Mouse (Mus musculus) spleen, postnatal 4 days (tissue): ENCODE results near the gene Sfi1.
"Not testable (repeated sequence)": the region's sequence is repeated elsewhere in the genome, so short reads cannot be mapped to it uniquely, and the experiment has no call there.

ENCODE experiments used
- DNase-seq, 2 experiments: peaks; one replicate each; pipeline ENCODE4 v3.0.0; 2022; ENCODE audit warnings: low spot score in 2 of 2

The Sfi1 gene

GRCm38 (mm10) chr11:3145359-3146165 lies 47.7 kb downstream of the Sfi1 start:
- DNase-seq, result peak in 1 of 2 experiments; percentile 77

DNA sequence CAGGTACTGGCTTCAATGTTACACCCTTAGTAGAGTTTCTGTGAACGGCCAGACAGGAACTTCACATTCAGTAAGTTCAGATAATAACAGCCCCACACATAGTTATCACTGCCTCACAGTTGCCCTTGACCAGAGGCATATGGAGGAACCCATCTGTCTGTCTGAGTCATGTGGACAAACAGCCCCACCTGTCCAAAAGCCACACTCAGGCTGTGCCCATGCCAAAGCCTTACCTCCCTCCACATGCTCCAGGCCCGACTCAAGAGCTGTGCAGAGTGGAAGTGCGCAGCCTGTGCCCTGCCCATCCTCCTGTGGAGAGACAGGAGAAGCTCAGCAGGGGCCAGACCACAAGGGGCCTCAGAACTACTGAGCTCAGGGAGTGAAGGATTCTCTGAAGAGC lies 49.3 kb downstream of the Sfi1 start:
- not testable (repeated sequence) for DNase-seq

- peak; percentile 86 to 99 for DNase-seq
Measured at GRCm38 (mm10) chr11:3142413-3142812, 50.9 kb downstream of the Sfi1 start.

GRCm38 (mm10) chr11:3140967-3141535 lies 52.2 kb downstream of the Sfi1 start:
- DNase-seq, result not testable (repeated sequence)

DNA sequence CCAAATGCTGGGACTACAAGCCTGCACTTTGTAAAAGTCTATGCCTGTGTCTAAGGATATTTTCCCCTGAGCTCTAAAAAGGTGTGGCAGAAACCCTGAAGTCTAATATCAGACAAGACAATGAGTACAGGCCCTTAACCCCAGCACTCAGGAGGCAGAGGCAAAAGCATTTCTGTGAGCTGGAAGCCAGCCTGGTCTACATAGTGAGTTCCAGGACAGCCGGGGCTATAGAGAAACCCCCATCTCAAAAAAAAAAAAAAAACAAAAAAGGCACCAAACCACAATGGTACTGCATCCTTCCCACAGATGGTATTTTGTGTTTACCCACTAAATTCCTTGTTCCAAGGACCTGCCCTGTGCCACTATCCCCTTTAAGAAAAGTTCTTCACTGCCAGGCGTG lies 54.9 kb downstream of the Sfi1 start:
- DNase-seq, result peak; percentile 72 to 92

DNA sequence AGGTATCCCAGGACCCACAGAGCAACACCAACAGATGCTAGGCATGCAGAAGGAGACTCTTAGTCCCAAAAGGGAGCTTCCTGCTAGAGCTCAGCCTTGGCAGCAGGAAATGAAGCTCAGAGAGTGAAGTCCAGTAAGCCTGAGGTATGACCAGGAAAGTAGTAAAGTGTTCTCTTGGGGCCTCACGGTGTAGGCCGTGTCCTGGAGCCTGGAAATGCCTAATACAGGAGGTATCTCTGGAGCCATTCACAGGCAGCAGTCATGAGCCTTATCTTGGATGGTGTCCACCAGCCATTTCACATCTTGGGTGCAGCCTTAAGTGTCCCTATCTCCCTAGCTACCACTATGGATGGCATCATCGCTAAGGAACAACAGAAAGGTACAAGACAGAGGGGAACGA lies 56.0 kb downstream of the Sfi1 start:
- peak; percentile 68 to 90 for DNase-seq

DNA sequence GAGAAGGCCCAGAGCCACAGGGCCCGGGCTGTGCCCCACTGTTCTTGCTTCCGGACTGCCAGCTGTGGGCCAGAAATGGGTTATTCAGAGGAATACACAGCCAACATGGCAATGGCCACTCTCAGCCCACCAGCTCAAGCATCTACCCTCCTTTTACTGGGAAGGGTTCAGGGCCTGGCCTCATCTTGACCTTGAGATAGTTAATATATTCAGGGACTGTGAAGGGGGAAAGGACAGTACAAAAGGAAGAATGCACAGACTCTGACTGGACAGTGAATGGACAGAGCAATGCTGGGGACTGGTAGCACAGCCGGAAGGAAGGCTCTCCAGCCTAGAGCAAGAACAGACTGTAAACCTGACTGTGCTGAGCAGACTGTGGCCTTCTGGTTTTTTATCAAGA lies 57.3 kb downstream of the Sfi1 start:
- peak; percentile 33 to 77 for DNase-seq

- DNase-seq, result not testable (repeated sequence)
Measured at GRCm38 (mm10) chr11:3135391-3135790, 57.9 kb downstream of the Sfi1 start.

- not testable (repeated sequence) for DNase-seq
Measured at GRCm38 (mm10) chr11:3133360-3133759, 59.9 kb downstream of the Sfi1 start.

DNA sequence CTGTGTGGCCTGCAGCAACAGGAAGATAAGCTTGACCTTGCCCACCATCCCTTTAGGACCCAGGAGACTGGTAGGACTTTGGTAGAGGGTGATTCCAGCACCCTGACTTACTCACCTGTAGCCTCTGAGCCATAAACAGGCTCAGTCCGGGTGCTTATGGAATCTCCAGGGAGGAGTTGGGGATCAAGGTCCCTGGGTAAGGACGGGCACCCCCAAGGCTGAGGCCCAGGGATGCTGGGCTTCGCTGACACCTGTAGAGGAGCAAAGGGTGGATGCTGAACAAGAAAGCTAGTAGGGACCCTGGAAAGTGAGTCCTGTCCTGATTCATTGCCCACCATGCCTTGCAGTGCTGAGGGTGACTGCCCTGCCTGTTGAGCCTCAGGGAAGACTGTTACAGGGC lies 60.3 kb downstream of the Sfi1 start:
- DNase-seq, result peak; percentile 26 to 79

DNA sequence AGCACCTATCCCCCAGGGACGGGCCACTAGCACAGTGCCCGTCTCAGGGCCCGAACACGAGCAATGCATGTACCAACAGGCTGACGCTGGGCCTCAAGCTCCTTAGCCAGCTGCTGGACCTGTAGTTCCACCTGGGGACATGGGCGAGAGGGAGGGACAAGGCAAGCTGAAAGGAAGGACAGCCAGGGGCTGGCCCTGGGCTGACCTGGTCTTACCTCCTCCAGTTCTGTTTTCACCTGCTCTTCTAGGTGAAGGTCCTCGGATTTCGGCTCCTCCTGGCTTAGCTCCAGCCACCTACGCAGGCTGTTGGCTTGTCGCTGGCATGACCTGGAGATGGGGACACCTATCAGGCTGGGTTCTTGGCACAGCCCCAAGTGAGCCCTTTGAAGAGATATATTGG lies 61.3 kb downstream of the Sfi1 start:
- peak; percentile 66 to 94 for DNase-seq

DNA sequence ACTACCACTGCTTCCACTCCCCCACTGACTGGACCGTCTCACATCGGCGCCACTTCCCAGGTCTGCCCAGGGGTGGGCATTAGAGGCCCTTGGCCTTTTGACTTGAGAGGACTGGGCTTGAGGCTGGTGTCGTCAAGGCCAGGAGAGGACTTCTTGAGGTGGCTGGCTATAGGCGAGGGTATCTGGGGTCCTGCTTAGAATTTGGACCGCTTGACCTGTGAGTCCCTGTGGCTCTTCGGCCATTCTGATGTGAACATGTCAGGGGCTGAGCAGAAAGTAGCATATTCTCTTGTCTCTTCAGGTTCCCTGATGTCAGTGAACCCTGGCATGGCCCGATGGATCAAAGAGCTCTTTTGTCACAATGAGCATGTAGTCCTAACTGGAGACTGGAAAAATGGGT lies 63.4 kb downstream of the Sfi1 start:
- DNase-seq, result peak; percentile 82 to 97

GRCm38 (mm10) chr11:3129276-3129675 lies 64.0 kb downstream of the Sfi1 start:
- peak in 1 of 2 experiments; percentile 75 for DNase-seq

GRCm38 (mm10) chr11:3127303-3127795 lies 65.9 kb downstream of the Sfi1 start:
- peak; percentile 65 to 91 for DNase-seq

DNA sequence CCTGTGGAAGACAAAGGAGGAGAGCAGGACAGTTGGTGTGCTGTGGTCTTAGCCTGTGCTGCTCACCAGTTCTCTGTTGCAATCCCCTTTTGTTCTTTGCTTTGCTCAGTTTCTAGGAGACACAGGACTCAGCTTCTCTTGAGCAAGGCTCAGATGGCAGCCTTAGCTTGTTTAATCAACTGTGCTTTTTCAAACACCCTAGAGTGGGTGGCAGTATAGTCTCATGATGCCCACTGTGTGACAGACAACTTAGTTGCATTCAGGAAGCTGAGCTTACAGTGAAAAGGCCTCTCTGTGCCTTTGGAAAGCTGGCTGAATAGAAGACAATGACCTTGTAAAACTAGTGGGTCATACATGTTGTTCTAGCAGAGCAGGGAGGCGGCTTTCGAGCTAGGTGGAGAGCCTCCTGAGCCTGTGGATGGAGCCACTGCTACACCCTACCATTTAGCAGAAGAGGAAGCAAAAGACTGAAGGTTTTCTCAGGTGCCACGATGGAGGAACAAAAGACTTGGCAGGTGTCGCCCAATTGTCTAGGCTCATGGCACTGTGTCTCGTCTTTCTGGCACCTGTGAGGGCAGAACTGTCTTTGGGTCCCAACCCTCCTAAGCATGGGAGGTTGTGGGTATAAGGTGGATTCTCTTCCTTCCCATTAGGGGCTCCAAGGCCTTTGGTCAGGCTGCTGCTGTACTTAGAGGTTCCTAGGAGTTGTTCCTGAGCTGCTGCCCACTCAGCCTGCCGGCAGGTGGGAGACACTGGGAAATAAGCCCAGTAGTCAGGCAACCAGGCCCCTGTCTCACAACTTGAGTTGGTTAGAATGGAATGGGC lies 66.6 kb downstream of the Sfi1 start:
- DNase-seq, result peak; percentile 88 to 99

DNA sequence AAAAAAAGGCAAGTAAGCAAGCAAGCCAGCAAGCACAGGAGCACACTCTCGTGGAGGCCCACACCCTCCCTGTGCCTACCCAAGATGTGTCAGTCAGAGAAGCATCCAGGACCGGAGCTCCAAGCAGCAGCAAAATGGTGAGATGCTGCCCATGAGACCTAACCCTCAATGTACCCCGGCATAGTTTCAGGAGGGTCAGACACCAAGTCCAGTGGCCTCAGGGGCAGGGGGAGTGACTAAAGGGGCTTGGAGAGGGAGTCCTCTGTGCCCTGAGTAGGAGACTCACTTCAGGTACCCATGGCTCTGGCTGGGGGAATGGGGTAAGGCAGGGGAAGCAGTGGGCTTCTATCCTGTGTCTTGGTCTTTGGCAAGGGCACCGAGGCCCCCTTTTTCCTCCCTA lies 67.3 kb downstream of the Sfi1 start:
- DNase-seq, result not testable (repeated sequence)

GRCm38 (mm10) chr11:3124932-3125810 lies 68.1 kb downstream of the Sfi1 start:
- DNase-seq, result not testable (repeated sequence)

GRCm38 (mm10) chr11:3114403-3114802 lies 78.9 kb downstream of the Sfi1 start:
- DNase-seq, result no peak

GRCm38 (mm10) chr11:3106154-3106553 lies 87.1 kb downstream of the Sfi1 start:
- no peak for DNase-seq

DNA sequence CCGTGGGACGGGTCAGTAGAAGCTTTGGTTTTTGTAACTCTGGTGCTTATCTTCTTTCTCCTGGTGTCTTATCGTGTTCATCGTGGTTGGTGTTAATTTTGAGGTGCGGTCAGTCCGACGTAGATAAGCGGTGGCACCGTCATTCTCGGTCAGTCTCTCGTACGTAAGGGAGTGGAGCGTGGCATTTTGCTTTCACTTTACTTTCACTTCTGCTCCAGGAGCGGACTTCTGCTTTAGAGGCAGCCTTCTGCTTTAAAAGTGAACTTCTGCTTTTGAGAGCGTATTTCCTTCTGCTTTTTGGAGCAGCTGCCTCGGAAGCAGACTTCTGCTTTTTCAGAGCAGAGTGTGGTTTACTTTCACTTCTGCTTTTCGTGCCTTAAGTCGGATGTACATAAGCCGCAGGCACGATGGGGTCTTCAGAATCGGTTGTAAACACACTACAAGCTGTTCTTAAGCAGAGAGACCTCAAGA lies 88.0 kb downstream of the Sfi1 start:
- peak in 1 of 2 experiments; percentile 43 for DNase-seq
